Mouse (Mus musculus) limb, embryonic 14.5 days (tissue): ENCODE measurements around the gene Ccnb1ip1. TPM values are rescaled to one million over a fixed set of nuclear protein-coding genes. Genes with fewer than 3 reads are reported as not detected.
A peak's percentile ranks its signal among the peaks of the same experiment; 100 is the strongest.
"Not testable (repeated sequence)": the region's sequence is repeated elsewhere in the genome, so short reads cannot be mapped to it uniquely, and the experiment has no call there.

ENCODE experiments used
- ATAC-seq: fragments of 200-750 bp; cut with Nextera tagmentation; 2 replicates; pipeline ENCODE4 v1.8.0; 2017; ENCODE audit warnings: low read depth, moderate number of reproducible peaks, moderate TSS enrichment; ENCODE audit not compliant: low FRiP score
- DNase-seq: peaks from one replicate; pipeline ENCODE4 v3.0.0-alpha.2; 2015; ENCODE audit warnings: low spot score
- H3K27ac ChIP-seq: fragments of 300-500 bp; sonication (generic); replicated peaks from 2 replicates; pipeline ENCODE4 v1.5.1; 2014; ENCODE audit warnings: low read depth, mild to moderate bottlenecking, low read length, moderate library complexity, mixed read lengths
- H3K27me3 ChIP-seq: fragments of 300-500 bp; sonication (generic); 2 replicates; pipeline ENCODE4 v1.6.1; 2014; ENCODE audit warnings: low read length, mixed read lengths; ENCODE audit not compliant: control insufficient read depth, insufficient read depth
- H3K36me3 ChIP-seq: fragments of 300-500 bp; sonication (generic); 2 replicates; pipeline ENCODE4 v1.6.1; 2014; ENCODE audit warnings: mild to moderate bottlenecking, low read length, moderate library complexity, mixed read lengths; ENCODE audit not compliant: control insufficient read depth, insufficient read depth
- H3K4me1 ChIP-seq: fragments of 300-500 bp; sonication (generic); 2 replicates; pipeline ENCODE4 v1.6.1; 2014; ENCODE audit warnings: antibody characterized with exemption, low read length, mixed read lengths; ENCODE audit not compliant: control insufficient read depth, insufficient read depth
- H3K4me2 ChIP-seq: fragments of 300-500 bp; sonication (generic); replicated peaks from 2 replicates; pipeline ENCODE4 v1.6.1; 2014; ENCODE audit warnings: low read depth, mild to moderate bottlenecking, low read length, moderate library complexity; ENCODE audit not compliant: severe bottlenecking
- H3K4me3 ChIP-seq: fragments of 300-500 bp; sonication (generic); replicated peaks from 2 replicates; pipeline ENCODE4 v1.5.1; 2014; ENCODE audit warnings: low read length
- H3K9ac ChIP-seq: fragments of 300-500 bp; sonication (generic); 2 replicates; pipeline ENCODE4 v1.6.1; 2014; ENCODE audit warnings: mild to moderate bottlenecking, low read depth, low read length, moderate library complexity; ENCODE audit not compliant: severe bottlenecking
- H3K9me3 ChIP-seq: fragments of 300-500 bp; sonication (generic); 2 replicates; pipeline ENCODE4 v1.6.1; 2016; ENCODE audit warnings: low read length; ENCODE audit not compliant: control insufficient read depth
- POLR2A ChIP-seq: fragments of 200-500 bp; IDR thresholded peaks from 2 replicates; pipeline ENCODE4 v1.8.0; 2012; ENCODE audit warnings: inconsistent platforms, mild to moderate bottlenecking, moderate library complexity, borderline replicate concordance; ENCODE audit not compliant: insufficient read depth, insufficient read length; ENCODE audit errors: extremely low read depth
- WGBS: fragments of 180-500 bp; shearing (Covaris S2); extraction: QIAGEN DNeasy Blood & Tissue Kit; methylation state at CpG from one replicate; pipeline ENCODE4 v1.1.7; 2014; 5-methylcytosine and 5-hydroxymethylcytosine counted together
- polyA plus RNA-seq, 2 experiments: library from polyadenylated mRNA; depleted of rRNA in 1 of 2; stranded (reverse) in 1 of 2; unstranded in 1 of 2; fragments of >200 nt; fragmentation: Nextera tagmentation in 1 of 2; extraction: Ambion mirVana in 1 of 2; gene quantifications; 2 replicates each; pipeline versions ENCODE4 v1.2.1 to v1.2.3; 2012 to 2014

The Ccnb1ip1 gene
- polyA plus RNA-seq, 2 experiments, result not detected

DNA sequence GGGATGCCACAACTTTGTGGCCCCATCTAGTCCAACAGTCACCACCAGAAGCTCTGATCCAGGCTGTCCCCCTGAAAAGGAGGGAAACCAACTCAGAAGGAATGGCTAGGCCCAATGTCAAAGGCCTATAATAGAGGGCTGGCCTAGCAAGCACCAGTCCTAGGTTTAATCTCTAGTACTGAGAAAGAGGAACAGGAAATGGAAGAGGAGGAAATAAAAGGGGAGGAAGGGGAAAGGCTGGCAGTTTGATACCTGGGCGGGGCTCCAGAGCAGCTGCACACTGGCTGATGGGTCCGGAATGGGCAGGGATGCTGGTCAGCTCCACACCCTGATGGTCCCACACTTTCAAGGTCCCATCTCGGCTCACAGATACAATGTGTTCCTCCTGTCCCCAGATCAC lies 22.3 kb upstream of the Ccnb1ip1 start:
- no peak overlapping the region for H3K4me3 ChIP-seq
- ATAC-seq (no peak), DNase-seq (no peak)
- no peak for TF ChIP-seq POLR2A
- H3K9ac ChIP-seq, result no peak overlapping the region
- H3K4me1 ChIP-seq, result no peaks in the 10 kb centered on the region
- no peak overlapping the region for H3K27ac ChIP-seq
- no peak overlapping the region for H3K4me2 ChIP-seq
- H3K27me3 ChIP-seq, result no peaks in the 10 kb centered on the region
- H3K9me3 ChIP-seq, result no peaks in the 10 kb centered on the region
- WGBS, result 87% methylated on average over 3 of the region's 3 CpGs
- peaks cover 19% of the 10 kb centered on the region for H3K36me3 ChIP-seq

DNA sequence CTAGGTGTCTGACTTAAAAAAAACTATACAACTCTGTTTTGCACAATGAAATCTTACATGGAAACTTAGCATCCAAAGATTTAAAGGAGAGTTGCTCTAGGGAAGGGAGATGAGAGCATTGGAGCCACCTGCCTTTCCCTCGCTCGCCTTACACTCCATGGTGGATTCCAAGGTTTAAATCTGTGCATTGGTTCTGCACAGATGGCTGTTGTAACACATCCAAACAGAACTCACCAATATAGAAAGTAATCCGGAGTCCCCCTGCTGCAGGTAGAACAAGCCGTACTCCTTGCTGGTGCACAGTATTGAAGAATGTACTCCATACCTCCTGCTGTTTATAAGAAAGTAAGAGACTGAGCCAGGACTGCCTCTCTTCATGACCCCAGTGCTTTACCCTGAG lies 19.0 kb upstream of the Ccnb1ip1 start:
- TF ChIP-seq POLR2A, result no peak
- Histone ChIP-seq H3K27ac (no peak overlapping the region), H3K27me3 (no peaks in the 10 kb centered on the region), H3K4me2 (no peak overlapping the region), H3K36me3 (peaks cover 32% of the 10 kb centered on the region), H3K4me3 (no peak overlapping the region), H3K9me3 (no peaks in the 10 kb centered on the region), H3K4me1 (no peaks in the 10 kb centered on the region), H3K9ac (no peak overlapping the region)
- ATAC-seq, result no peak
- no peak for DNase-seq
- WGBS, result 83% methylated on average over 4 of the region's 4 CpGs

DNA sequence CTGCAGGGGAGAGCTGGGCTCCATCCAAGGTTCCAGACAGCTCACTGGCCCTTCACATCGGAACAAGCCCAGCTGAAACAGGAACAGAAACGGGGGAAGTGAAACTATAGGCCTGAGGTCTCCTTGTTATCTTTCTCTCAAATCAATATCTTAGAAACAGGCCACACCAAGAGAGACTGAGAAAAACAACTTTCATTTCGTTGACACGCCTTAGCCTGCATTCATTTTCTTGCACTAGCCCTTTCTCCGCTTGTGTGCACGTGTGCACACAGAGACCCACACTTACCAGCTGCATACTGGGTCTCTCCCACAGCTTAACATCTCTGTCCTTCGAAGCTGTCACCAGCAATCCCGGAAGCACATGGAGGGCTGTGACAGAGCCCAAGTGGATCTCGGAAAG lies 16.7 kb upstream of the Ccnb1ip1 start:
- Histone ChIP-seq H3K9me3 (no peaks in the 10 kb centered on the region), H3K27me3 (no peaks in the 10 kb centered on the region), H3K36me3 (peaks cover 43% of the 10 kb centered on the region), H3K4me1 (no peaks in the 10 kb centered on the region), H3K4me2 (no peak overlapping the region), H3K4me3 (no peak overlapping the region), H3K27ac (no peak overlapping the region), H3K9ac (no peak overlapping the region)
- TF ChIP-seq POLR2A, result no peak
- ATAC-seq (no peak), DNase-seq (no peak)
- WGBS, result 85% methylated on average over 9 of the region's 9 CpGs

DNA sequence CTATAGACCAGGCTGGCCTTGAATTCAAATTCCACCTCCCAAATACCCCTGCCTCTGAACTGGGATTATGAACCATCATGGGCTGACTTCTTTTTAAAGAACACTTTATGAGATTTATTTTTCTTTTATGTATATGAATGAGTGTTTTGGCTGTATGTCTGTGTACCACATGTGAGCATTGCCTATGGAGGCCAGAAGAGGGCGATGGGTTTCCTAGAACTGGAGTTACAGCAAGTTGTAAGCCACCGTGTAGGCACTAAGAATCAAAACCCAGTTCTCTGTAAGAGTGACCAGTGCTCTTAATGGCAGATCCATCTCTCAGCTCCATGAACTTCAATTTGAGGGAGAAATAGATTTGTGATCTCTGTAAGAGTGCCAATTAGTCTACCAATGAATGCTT lies 15.7 kb upstream of the Ccnb1ip1 start:
- WGBS, result 84% methylated on average over 2 of the region's 2 CpGs
- H3K36me3 ChIP-seq, result peaks cover 42% of the 10 kb centered on the region
- ATAC-seq (no peak), DNase-seq (no peak)
- no peaks in the 10 kb centered on the region for H3K4me1 ChIP-seq
- H3K9ac ChIP-seq, result no peak overlapping the region
- no peak overlapping the region for H3K4me2 ChIP-seq
- no peaks in the 10 kb centered on the region for H3K27me3 ChIP-seq
- H3K9me3 ChIP-seq, result no peaks in the 10 kb centered on the region
- H3K27ac ChIP-seq, result no peak overlapping the region
- no peak overlapping the region for H3K4me3 ChIP-seq
- TF ChIP-seq POLR2A, result no peak

DNA sequence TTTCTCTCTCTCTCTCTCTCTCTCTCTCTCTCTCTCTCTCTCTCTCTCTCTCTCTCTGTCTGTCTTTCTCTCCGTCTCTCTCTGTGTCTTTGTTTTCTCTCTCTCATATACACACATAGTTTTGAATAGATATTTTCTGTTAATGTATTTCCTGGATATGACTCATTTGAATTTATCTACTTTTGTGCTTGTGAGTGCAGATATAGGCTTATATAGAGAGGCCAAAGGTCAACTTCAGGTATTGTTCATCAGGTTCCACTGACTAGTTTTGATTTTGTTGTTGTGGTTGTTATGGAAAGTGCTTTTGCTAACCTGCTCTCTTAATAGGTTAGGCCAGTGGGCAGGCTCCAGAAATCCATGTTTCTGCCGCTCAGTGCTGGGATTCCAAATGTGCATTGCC lies 5.5 kb upstream of the Ccnb1ip1 start:
- H3K27me3 ChIP-seq, result no peaks in the 10 kb centered on the region
- no peak overlapping the region for H3K4me2 ChIP-seq
- H3K4me3 ChIP-seq, result no peak overlapping the region
- peaks cover 4% of the 10 kb centered on the region; the same call in 1 of the 2 replicates for H3K4me1 ChIP-seq
- DNase-seq (no peak), ATAC-seq (no peak)
- whole genome bisulfite sequencing, result 89% methylated on average over 2 of the region's 2 CpGs
- H3K9me3 ChIP-seq, result no peaks in the 10 kb centered on the region
- no peak overlapping the region for H3K27ac ChIP-seq
- TF ChIP-seq POLR2A, result no peak
- peaks cover 63% of the 10 kb centered on the region for H3K36me3 ChIP-seq
- no peak overlapping the region for H3K9ac ChIP-seq

DNA sequence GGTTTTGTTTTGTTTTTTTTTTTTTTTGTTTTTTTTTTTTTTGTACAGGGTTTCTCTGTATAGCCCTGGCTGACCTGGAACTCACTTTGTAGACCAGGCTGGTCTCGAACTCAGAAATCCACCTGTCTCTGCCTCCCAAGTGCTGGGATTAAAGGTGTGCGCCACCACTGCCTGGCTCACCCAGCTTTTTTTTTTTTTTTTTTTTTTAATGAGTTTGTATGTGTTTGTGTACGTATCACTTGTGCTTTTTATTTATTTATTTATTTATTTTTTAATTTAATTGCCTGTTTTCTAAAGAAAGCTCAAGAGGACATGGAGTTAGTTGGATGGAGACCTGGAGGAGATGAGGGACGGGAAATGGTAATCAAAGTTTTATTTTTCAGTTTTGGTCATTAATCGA lies 1.1 kb downstream of the Ccnb1ip1 start:
- H3K4me3 ChIP-seq, result peak overlapping the region; percentile 48; the same call in 1 of the 2 replicates
- not testable (repeated sequence) for ATAC-seq, DNase-seq, H3K27ac ChIP-seq, H3K9ac ChIP-seq, H3K9me3 ChIP-seq, H3K4me1 ChIP-seq, H3K27me3 ChIP-seq
- 83% methylated on average over 5 of the region's 5 CpGs for WGBS
- H3K4me2 ChIP-seq, result peak overlapping the region; percentile 46
- peaks cover 12% of the 10 kb centered on the region for H3K36me3 ChIP-seq
